In genomic region chr1:126622036-126622435, GRCm38 (mm10) we compare ENCODE assay signal across 26 mouse cellular contexts.
A peak's percentile ranks its signal among the peaks of the same experiment; 100 is the strongest.
DNase-seq lines count a peak whose midpoint lies in the region; ATAC-seq and TF ChIP-seq lines count a peak whose summit lies in the region.
"Had no signal": no experiment of that assay in that cellular context is flagged by ENCODE, and none has a peak within 500 bp of the region (broad histone marks: within the 10 kb centered on the region; RNA-seq: fewer than 3 reads in every experiment).

No protein-coding gene starts in this region.

- H3K9ac ChIP-seq in liver, adult 2 months (ENCODE audit: low read depth, low read length): no peak overlapping the region
- no peak overlapping the region for H3K9ac ChIP-seq in liver, embryonic 12.5 days
- H3K9ac ChIP-seq in stomach, embryonic 15.5 days: no peak overlapping the region
- no peak overlapping the region for H3K9ac ChIP-seq in stomach, postnatal 0 days (ENCODE audit: low read length)
- no peak overlapping the region for H3K9ac ChIP-seq in lung, embryonic 16.5 days (ENCODE audit: low read length)
- H3K9ac ChIP-seq: embryonic facial prominence, embryonic 13.5 days; forebrain, embryonic 13.5 days; heart, embryonic 15.5 days; hindbrain, embryonic 12.5 days; liver, embryonic 13.5 days had no signal

- DNase-seq in liver, adult 2 months (ENCODE audit: extremely low read depth, low read depth, low spot score): peak; percentile 88
- DNase-seq in stomach, postnatal 0 days (ENCODE audit: low spot score): no peak
- DNase-seq in spleen, postnatal 4 days (ENCODE audit: low spot score in 2 of 2): no peak
- DNase-seq in frontal cortex, postnatal 25 days (ENCODE audit: low spot score in 2 of 2): no peak
- DNase-seq: adrenal gland, postnatal 25 days; cerebellum, adult 11-12 months; cerebellum, adult 9-11 months; embryo, embryonic 11 days; gastrocnemius, postnatal 14 days; heart, postnatal 36 days; kidney, postnatal 25 days; liver, embryonic 13.5 days; midbrain, embryonic 14.5 days; thymus, adult 18-20 months; thymus, postnatal 36 days had no signal

- H3K36me3 ChIP-seq in liver, adult 2 months (ENCODE audit: control insufficient read depth, insufficient read depth, low read length): no peaks in the 10 kb centered on the region
- H3K36me3 ChIP-seq in liver, embryonic 12.5 days: no peaks in the 10 kb centered on the region
- H3K36me3 ChIP-seq in stomach, embryonic 15.5 days: no peaks in the 10 kb centered on the region
- H3K36me3 ChIP-seq in stomach, postnatal 0 days (ENCODE audit: control insufficient read depth, insufficient read depth, low read length): no peaks in the 10 kb centered on the region
- H3K36me3 ChIP-seq in lung, embryonic 16.5 days (ENCODE audit: control insufficient read depth, insufficient read depth, low read length): no peaks in the 10 kb centered on the region
- H3K36me3 ChIP-seq: embryonic facial prominence, embryonic 13.5 days; heart, embryonic 10.5 days; heart, embryonic 15.5 days; hindbrain, embryonic 12.5 days; liver, embryonic 13.5 days had no signal

- 17% methylated on average over 4 of the region's 4 CpGs for WGBS in liver, adult 2 months
- 74% methylated on average over 4 of the region's 4 CpGs for WGBS in liver, embryonic 12.5 days (ENCODE audit: insufficient replicate concordance)
- WGBS in stomach, embryonic 15.5 days: 45% methylated on average over 4 of the region's 4 CpGs
- 51% methylated on average over 4 of the region's 4 CpGs for WGBS in stomach, postnatal 0 days
- 47% methylated on average over 4 of the region's 4 CpGs for WGBS in lung, embryonic 16.5 days

- no peak overlapping the region for H3K27ac ChIP-seq in liver, adult 2 months (replicated peaks; ENCODE audit: insufficient read depth, low read depth, low read length)
- H3K27ac ChIP-seq in liver, embryonic 12.5 days: no peak overlapping the region
- no peak overlapping the region for H3K27ac ChIP-seq in stomach, embryonic 15.5 days
- no peak overlapping the region for H3K27ac ChIP-seq in stomach, postnatal 0 days (replicated peaks)
- H3K27ac ChIP-seq in lung, embryonic 16.5 days (ENCODE audit: low read length): peak overlapping the region; percentile 82
- H3K27ac ChIP-seq: embryonic facial prominence, embryonic 13.5 days; forebrain, embryonic 13.5 days; heart, embryonic 10.5 days; heart, embryonic 15.5 days; liver, embryonic 13.5 days; macrophage had no signal

- no peak overlapping the region for H3K4me3 ChIP-seq in liver, adult 2 months (ENCODE audit: insufficient read depth, low read depth, low read length)
- no peak overlapping the region for H3K4me3 ChIP-seq in liver, embryonic 12.5 days
- H3K4me3 ChIP-seq in stomach, embryonic 15.5 days (replicated peaks): no peak overlapping the region
- H3K4me3 ChIP-seq in stomach, postnatal 0 days (ENCODE audit: low read depth, low read length): no peak overlapping the region
- H3K4me3 ChIP-seq in lung, embryonic 16.5 days (ENCODE audit: low read length): no peak overlapping the region
- H3K4me3 ChIP-seq: embryonic facial prominence, embryonic 13.5 days; forebrain, embryonic 13.5 days; heart, embryonic 10.5 days; heart, embryonic 15.5 days; hindbrain, embryonic 12.5 days; liver, embryonic 13.5 days had no signal

- H3K4me2 ChIP-seq in liver, embryonic 12.5 days: no peak overlapping the region
- H3K4me2 ChIP-seq in stomach, embryonic 15.5 days: no peak overlapping the region
- no peak overlapping the region for H3K4me2 ChIP-seq in stomach, postnatal 0 days (replicated peaks; ENCODE audit: low read depth)
- peak overlapping the region; percentile 25 for H3K4me2 ChIP-seq in lung, embryonic 16.5 days (ENCODE audit: low read depth, low read length)
- H3K4me2 ChIP-seq: embryonic facial prominence, embryonic 13.5 days; forebrain, embryonic 13.5 days; heart, embryonic 15.5 days; hindbrain, embryonic 12.5 days; liver, embryonic 13.5 days had no signal

- no peak for TF ChIP-seq POLR2A in liver, adult 2 months (IDR thresholded peaks at IDR 0.05; ENCODE audit: extremely low read depth, insufficient read depth, low read length)

- peaks cover 10% of the 10 kb centered on the region for H3K27me3 ChIP-seq in liver, adult 2 months (ENCODE audit: control insufficient read depth, insufficient read depth, low read length)
- H3K27me3 ChIP-seq in liver, embryonic 12.5 days (replicated peaks): no peaks in the 10 kb centered on the region
- no peaks in the 10 kb centered on the region for H3K27me3 ChIP-seq in stomach, embryonic 15.5 days (replicated peaks)
- no peaks in the 10 kb centered on the region for H3K27me3 ChIP-seq in stomach, postnatal 0 days (ENCODE audit: control insufficient read depth, insufficient read depth, low read length)
- no peaks in the 10 kb centered on the region for H3K27me3 ChIP-seq in lung, embryonic 16.5 days (ENCODE audit: control insufficient read depth, insufficient read depth, low read depth, low read length)
- H3K27me3 ChIP-seq: embryonic facial prominence, embryonic 13.5 days; forebrain, embryonic 13.5 days; heart, embryonic 15.5 days; hindbrain, embryonic 12.5 days; liver, embryonic 13.5 days had no signal

- TF ChIP-seq EP300 in stomach, postnatal 0 days (optimal IDR thresholded peaks at IDR 0.05): no peak

- no peaks in the 10 kb centered on the region for H3K79me2 ChIP-seq in liver, adult 2 months (ENCODE audit: control insufficient read depth, insufficient read depth, low read length)

- no peak for ATAC-seq in liver, embryonic 12.5 days
- ATAC-seq in stomach, embryonic 15.5 days (ENCODE audit: insufficient read depth, low FRiP score, low read depth): peak; percentile 35; the same call in 1 of the 2 replicates
- ATAC-seq in stomach, postnatal 0 days (ENCODE audit: low FRiP score, low TSS enrichment): no peak
- ATAC-seq in lung, embryonic 16.5 days (ENCODE audit: low read depth): peak; percentile 72
- ATAC-seq: CD4-positive, CD25-positive, alpha-beta regulatory T cell, adult 4 months; forebrain, embryonic 13.5 days; intestine, postnatal 0 days had no signal

- H3K9me3 ChIP-seq in liver, embryonic 12.5 days (replicated peaks): no peaks in the 10 kb centered on the region
- no peaks in the 10 kb centered on the region for H3K9me3 ChIP-seq in stomach, embryonic 15.5 days
- H3K9me3 ChIP-seq in stomach, postnatal 0 days (ENCODE audit: control insufficient read depth, low read length): no peaks in the 10 kb centered on the region
- no peaks in the 10 kb centered on the region for H3K9me3 ChIP-seq in lung, embryonic 16.5 days (ENCODE audit: control insufficient read depth, low read length)
- H3K9me3 ChIP-seq: embryonic facial prominence, embryonic 13.5 days; forebrain, embryonic 13.5 days; heart, embryonic 10.5 days; heart, embryonic 15.5 days; hindbrain, embryonic 12.5 days; liver, embryonic 13.5 days had no signal

- H3K4me1 ChIP-seq in liver, adult 2 months (ENCODE audit: control insufficient read depth, insufficient read depth, low read length): peaks cover 3% of the 10 kb centered on the region
- H3K4me1 ChIP-seq in liver, embryonic 12.5 days: peaks cover 25% of the 10 kb centered on the region
- no peaks in the 10 kb centered on the region for H3K4me1 ChIP-seq in stomach, embryonic 15.5 days
- H3K4me1 ChIP-seq in stomach, postnatal 0 days (replicated peaks; ENCODE audit: control insufficient read depth, insufficient read depth): no peaks in the 10 kb centered on the region
- peaks cover 24% of the 10 kb centered on the region; the same call in 1 of the 2 replicates for H3K4me1 ChIP-seq in lung, embryonic 16.5 days (replicated peaks; ENCODE audit: control insufficient read depth, insufficient read depth, low read length)
- H3K4me1 ChIP-seq: forebrain, embryonic 13.5 days; hindbrain, embryonic 12.5 days had no signal

- TF ChIP-seq CTCF in liver, adult 2 months (IDR thresholded peaks at IDR 0.05; ENCODE audit: low read depth, low read length): peak; percentile 18; the same call in 1 of the 2 replicates
- no peak for TF ChIP-seq CTCF in stomach, postnatal 0 days (IDR thresholded peaks at IDR 0.05; ENCODE audit: low read depth)

Comparison
In these comparisons a context has a peak if more than half of its experiments do, and no peak if none do; other contexts are left out.
1. ATAC-seq: peak in stomach, embryonic 15.5 days (single experiment) and lung, embryonic 16.5 days (single experiment); none in liver, embryonic 12.5 days (single experiment) and stomach, postnatal 0 days (single experiment).